Mouse (Mus musculus): ENCODE measurements at regions not wholly inside any gene's neighbourhood (a gene's known extent, or its start where the extent isn't known, plus 50 kb on each side); places are given as distances from the start of the nearest gene placed in this dataset.
"Not testable (repeated sequence)": the region's sequence is repeated elsewhere in the genome, so short reads cannot be mapped to it uniquely, and the experiment has no call there.

DNA sequence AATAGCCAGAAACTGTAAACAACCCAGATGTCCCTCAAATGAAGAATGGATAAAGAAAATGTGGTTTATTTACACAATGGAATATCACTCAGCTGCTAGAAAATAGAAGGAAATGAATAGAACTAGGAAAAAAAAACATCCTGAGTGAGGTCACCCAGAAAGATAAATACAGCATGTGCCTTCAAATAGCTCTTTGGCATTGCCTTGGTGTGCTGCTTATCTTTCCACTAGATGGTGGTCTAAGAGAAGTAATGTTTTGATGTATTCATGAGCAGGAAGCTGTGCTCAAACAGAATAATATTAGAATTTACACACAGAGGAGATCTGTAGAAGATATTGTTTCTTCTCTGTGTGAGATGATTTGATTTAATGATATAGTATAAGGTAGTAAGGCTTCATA lies 78.8 kb downstream of the Zfp619 start:
- DNase-seq (ENCODE audit: low spot score), result no peak

GRCm38 (mm10) chr7:39613767-39614166 lies 96.2 kb downstream of the Zfp619 start:
- no peak for DNase-seq (ENCODE audit: low spot score)

DNA sequence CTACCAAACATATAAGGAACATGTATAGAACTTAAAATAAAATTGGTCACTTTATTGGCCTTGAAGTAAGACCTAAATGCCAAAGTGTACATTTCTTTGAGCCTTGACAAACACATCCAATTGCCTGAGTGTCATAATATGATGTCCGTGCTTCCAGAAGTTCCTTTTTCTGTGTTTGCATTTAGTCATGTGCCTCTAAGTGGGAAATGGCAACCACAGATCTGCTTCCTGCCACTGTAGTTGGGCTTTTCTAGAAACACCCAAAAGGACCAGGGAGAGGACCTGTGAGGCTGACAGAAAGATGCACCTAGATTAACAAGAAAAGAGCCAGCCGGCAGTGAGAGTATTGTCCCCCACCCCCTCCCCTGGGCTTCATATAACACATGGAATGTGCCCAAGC lies 97.5 kb downstream of the Zfp619 start:
- DNase-seq (ENCODE audit: low spot score), result no peak

- no peak for DNase-seq (ENCODE audit: low spot score)
Observed at GRCm38 (mm10) chr7:39621796-39622195, 104.2 kb downstream of the Zfp619 start.

GRCm38 (mm10) chr7:39632836-39633235 lies 115.3 kb downstream of the Zfp619 start:
- DNase-seq (ENCODE audit: low spot score), result no peak

DNA sequence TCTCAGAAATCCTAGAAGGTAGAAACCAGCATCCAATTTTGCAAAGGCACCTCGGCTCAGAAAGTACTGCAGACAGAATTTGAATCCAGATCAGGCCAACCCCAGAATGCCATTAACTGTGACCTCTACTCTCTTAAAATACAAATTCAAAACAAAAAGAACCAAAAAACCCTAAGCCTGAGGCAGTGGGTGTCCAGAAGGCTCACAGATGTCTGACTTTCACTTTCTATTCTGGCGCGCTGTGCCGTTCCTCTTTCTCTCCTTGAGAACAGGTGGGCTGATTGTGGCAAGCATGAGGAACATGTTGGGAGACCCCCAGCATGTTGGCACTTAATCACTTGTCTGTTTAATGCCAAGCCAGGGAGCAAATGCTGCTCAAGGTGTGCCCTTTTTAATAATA lies 124.8 kb downstream of the Zfp619 start:
- DNase-seq (ENCODE audit: low spot score), result no peak

DNA sequence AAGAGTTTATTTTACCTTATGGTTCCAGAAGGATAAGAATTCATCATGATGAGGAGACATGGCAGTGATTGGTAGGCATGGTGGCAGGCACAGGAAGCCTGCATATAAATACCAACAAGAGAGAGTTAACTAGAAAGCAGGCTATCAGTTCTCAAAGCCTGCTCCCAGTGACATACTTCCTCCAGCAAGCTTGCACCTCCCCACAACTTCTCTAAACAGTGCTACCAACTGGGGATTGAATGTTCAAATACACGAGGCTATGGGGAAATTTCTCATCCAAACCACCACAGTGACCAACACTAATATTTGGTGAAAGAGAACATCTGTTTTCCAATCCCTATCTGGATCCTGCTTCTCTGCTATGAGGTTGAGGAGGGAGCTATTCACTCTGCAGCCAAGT lies 125.8 kb downstream of the Zfp619 start:
- DNase-seq (ENCODE audit: low spot score), result no peak

DNA sequence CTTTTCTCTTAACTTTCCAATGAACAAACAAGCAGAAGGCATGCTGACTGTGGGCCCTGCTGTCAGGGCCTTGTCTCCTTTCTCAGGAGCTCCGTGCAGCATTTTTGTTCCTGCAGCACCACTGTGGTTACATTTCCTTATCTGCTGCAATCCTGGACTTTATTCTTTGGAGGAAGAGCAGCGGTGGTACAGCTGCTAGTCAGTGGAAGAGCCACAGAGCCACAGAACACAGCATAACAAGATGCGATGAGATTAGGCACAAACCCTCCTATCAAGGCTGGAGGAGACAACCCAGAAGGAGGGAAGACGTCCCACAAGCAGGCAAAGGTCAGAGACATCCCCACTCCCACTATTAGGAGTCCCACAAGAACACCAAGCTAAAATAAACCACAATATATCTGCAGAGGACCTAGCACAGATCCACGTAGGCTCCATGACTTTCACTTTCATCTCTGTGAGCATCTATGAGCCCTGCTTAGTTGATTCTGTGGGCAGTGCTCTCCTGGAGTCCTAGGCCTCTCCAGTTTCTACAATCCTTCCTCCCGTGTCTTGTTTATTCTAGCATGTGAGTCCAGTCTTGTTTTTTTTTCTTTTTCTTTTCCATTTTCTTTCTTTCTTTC lies 133.0 kb downstream of the Zfp619 start:
- no peak for DNase-seq (ENCODE audit: low spot score)

DNA sequence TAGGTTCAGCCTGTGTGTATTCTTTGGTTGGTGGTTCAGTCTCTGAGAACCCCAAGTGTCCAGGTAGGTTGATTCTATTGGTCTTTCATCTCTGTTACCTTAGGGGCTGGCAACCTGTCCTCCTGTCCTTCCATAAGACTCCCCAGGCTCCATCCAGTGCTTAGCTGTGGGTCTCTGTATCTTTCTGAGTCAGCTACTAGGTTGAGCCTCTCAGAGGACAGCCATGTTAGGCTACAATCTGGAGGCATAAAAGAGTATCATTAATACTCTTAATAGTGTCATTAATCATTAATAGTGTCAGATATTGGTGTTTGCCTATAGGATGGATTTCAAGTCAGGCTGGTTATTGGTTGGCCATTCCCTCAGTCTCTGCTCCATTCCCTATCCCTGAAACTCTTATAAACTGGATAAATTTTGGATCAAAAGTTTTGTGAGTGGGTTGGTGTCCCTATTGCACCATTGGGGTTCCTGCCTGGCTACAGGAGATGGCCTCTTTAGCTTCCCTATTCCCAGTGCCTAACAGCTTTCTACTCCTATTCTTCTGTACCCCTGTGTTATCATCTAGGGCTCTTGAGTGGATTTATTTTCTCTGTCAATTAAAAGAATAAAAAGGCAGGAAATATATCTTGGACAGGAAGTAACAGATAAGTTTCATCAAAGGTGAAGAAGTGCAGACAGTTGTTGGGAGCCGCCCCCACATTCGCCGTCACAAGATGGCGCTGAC lies 137.2 kb downstream of the Zfp619 start:
- no peak for DNase-seq (ENCODE audit: low spot score)

DNA sequence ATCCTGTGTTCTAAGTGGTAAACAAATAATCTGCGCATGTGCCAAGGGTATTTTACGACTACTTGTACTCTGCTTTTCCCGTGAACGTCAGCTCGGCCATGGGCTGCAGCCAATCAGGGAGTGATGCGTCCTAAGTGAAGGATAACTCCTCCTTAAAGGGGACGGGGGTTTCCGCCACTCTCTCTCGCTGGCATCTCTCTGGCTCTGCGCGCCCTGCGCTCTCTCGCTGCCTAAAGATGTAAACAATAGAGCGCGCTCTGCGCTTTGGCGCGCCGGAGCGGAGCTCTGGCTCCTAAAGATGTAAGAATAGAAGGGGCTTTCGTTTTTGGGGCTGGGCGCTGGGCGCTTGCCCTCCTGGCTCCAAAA lies 137.7 kb downstream of the Zfp619 start:
- not testable (repeated sequence) for DNase-seq (ENCODE audit: low spot score)

GRCm38 (mm10) chr7:39655709-39656397 lies 138.3 kb downstream of the Zfp619 start:
- no peak for DNase-seq (ENCODE audit: low spot score)

DNA sequence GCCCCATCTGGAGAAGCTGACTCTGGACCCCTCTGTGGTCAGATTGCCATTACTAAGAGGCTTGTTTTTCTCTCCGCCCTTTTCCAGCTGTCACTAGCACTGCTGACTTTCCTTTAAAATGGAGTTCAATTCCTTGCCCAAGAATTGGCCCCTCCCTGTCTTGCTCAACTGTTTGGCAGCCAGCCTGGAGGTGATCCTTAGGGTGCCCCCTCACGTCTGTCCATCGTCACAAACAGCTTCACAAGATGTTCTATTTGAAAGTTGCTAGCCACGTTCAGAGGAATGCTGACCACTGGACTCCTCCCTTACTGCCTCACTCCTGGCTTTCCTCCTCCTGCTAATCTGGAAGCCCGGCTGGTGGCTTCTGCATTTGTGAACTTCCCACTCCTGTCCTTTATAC lies 142.0 kb downstream of the Zfp619 start:
- no peak for DNase-seq (ENCODE audit: low spot score)

DNA sequence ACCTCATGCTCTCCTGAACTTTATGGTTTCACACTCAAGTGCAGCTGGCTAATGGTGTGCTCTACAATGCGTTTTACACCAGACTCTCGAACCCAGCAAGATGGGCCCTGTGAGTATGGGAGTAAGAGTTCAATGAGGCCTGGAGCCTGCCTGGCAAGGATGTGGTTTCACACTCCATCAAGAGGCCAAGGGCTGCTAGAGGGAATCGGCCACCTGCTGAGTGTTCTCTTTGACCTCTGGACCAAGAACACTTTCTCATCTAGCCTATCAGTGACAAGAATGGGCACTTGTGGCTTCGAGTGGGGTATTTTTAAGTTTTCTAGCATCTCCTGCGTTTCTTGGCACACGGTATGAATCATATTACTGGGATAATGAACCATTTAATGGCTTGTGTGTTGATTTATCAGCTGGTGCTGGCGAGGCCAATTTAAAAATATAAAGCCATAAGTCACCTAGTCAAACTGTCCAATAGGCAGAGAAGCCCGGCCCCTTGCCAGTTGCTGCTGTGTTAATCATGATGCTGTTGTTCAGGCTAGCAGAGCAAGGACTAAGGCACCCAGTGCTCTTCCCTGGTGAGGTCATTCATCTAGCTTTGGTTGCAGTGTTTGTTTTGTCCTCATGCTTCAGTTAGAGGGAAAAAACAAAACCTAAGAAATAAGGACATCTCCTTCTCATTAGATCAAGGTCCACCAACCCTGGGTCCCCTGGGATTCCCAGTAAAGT lies 157.7 kb downstream of the Zfp619 start:
- DNase-seq (ENCODE audit: low spot score), result no peak

- DNase-seq (ENCODE audit: low spot score), result no peak
Observed at GRCm38 (mm10) chr7:39675847-39676238, 158.3 kb downstream of the Zfp619 start.

DNA sequence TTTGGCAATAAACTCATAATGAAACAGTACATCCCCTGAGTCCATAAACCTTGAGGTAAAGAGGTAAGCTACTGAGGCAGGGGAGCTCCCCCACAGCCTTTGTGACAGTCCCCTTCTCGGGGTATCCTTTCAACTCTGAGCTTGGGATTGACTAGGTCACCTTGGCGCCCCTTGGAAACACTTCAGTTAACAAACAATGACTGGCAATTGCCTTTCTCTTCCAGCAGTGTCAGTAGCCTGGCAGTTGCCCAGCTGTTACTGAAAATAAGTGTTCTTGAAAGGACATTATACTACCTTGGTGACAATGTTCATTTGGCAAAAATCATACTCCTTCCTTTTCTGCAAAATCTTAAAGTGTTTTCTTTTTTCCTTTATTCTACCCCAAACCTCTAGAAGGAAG lies 162.8 kb downstream of the Zfp619 start:
- DNase-seq (ENCODE audit: low spot score), result no peak

DNA sequence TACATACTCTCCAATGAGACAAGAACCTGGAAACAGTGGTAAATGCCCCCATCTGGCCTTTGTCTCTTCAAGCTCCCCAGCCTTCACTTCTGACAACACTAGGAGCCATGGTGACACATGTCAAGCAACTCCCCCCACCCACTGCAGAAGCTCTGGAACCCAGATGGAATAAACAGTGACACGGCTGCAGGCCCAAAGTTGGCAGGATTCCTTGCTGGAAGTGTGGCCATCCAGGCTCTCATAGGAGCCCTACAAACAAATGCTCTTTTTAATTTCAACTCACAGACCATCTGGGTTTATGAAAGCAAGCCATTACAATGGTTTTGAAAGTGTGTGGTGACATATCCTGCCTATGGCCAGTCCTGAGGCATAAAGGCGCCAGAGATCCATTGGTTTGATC lies 179.0 kb downstream of the Zfp619 start:
- DNase-seq (ENCODE audit: low spot score), result no peak

- DNase-seq (ENCODE audit: low spot score), result no peak
Observed at GRCm38 (mm10) chr7:39701506-39701905, 183.9 kb downstream of the Zfp619 start.

DNA sequence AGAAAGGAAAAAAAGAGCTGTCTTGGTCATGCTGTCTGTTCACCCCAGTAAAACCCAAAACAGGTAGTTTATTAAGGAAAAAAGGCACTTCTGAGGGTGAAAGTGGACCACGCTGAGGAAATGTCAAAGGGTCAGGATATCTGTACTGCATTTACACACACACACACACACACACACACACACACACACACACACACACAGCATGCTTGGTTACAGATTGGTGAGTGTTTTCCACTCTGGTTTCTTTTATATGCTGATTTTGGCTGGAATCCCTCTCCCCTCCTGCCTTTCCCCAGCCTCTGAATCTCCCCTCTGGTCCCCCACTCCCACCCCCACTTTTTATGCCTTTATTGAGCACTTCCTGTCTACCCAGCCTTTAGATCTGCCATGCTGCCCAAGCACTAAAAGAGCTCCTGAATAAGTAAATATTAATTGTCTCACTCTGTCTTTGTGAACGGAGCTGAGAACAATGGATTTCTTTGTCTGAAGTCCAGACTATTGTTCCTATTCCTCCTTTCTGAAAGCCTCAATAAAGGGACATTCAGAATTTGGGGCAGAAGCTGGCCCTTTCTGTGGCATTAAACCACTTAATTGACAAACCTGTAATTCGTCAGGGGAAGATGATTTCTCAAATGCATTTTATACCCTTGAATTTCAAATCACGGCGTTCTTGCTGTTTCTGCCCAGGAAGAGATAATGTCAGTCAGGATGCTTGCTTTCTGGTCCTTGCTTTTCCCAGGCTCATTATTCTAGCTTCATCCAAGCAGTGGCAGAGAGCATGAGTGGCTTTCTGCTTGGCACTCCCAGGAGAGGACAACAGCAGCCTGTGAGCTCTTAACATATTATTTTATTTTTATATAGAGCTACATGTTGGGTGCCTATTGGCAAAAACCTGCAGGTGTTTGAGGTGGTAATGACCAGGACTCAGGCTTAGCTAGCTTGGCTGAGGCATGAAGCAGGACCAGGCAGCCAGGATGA lies 187.8 kb downstream of the Zfp619 start:
- DNase-seq (ENCODE audit: low spot score), result no peak

GRCm38 (mm10) chr7:39706606-39707005 lies 189.0 kb downstream of the Zfp619 start:
- DNase-seq (ENCODE audit: low spot score), result no peak

DNA sequence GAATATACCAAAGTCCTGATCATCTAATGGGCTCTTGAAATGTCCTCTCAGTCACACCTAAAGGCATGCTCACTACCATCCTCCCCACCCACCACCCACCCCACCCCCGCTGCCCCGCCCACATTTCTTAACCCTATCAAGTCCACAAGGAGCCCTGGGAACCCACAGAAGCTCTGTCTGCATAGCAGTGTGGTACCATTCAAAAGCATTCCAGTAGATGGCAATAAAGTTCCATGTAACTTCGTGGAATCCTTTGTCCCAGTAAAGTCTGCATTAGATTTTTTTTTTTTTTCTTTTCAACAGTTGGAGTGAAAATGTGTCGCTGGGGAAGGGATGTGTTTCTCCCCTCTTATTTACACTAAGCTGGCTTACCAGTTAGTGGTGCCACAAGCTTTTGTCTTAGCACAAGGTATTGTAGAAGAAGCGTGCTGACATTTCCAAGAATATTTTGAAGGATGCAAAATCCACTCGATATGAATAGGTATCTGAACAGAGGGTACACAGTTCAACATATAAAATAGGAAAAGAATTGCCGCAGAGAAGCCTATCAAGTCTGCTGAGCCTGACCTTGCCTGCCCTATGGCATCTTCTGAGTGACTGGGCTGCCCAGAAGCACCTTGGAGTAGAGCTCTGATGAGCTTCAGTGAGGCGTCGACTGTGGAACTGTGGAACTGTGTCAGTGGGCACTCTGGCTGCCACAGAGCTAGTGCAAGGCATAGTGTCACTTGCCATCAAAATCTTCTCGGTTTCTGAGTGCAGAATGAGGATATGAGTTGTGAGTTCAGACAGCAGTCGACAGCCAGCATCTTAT lies 199.0 kb downstream of the Zfp619 start:
- DNase-seq (ENCODE audit: low spot score), result no peak

Measured in ovary, postnatal 10 days (tissue).